ENCODE assay signal across 12 mouse cellular contexts in the genomic region with DNA sequence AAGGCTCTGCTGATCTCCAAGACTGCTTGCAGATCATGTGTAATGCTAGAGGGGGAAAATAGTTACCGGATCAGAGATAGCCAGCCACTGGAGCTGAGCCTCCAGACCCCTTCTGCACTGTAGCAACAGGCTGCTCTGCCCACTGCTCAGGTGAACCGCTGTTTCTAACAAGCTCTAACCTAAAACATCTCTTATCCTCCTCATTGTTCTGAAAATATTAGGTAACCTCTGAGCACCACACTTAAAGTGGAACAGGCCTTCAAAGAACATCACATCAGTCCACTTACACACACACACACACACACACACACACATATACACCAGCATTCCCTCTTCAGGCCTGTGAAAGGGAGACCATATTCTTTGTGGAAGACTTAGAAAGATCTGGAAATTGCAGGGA. TPM values are rescaled to one million over a fixed set of nuclear protein-coding genes. Genes with fewer than 3 reads are reported as not detected.
DNase-seq lines count a peak whose midpoint lies in the region; ATAC-seq lines count a peak whose summit lies in the region.
"Had no signal": no experiment of that assay in that cellular context is flagged by ENCODE, and none has a peak within 500 bp of the region (broad histone marks: within the 10 kb centered on the region; RNA-seq: fewer than 3 reads in every experiment).

No protein-coding gene starts in this region.

- H3K4me2 ChIP-seq in heart, embryonic 13.5 days, result peak overlapping the region; percentile 42
- no peak overlapping the region for H3K4me2 ChIP-seq in heart, embryonic 11.5 days
- H3K4me2 ChIP-seq in hindbrain, embryonic 16.5 days (ENCODE audit: low read length), result no peak overlapping the region; the same call in 1 of the 2 replicates
- H3K4me2 ChIP-seq: embryonic facial prominence, embryonic 15.5 days; neural tube, embryonic 12.5 days had no signal

- WGBS in heart, embryonic 13.5 days, result 75% methylated on average over 2 of the region's 2 CpGs
- 69% methylated on average over 2 of the region's 2 CpGs for WGBS in heart, embryonic 11.5 days (ENCODE audit: insufficient replicate concordance)
- 81% methylated on average over 2 of the region's 2 CpGs for WGBS in hindbrain, embryonic 16.5 days

- no peak for ATAC-seq in heart, embryonic 13.5 days (ENCODE audit: extremely low read depth, insufficient number of reproducible peaks, low FRiP score, low TSS enrichment)
- ATAC-seq in heart, embryonic 11.5 days (replicated peaks; ENCODE audit: insufficient number of reproducible peaks, low FRiP score, low TSS enrichment), result no peak
- no peak for ATAC-seq in hindbrain, embryonic 16.5 days
- ATAC-seq: Patski had no signal

- H3K4me1 ChIP-seq in heart, embryonic 13.5 days, result peaks cover 19% of the 10 kb centered on the region
- peaks cover 6% of the 10 kb centered on the region for H3K4me1 ChIP-seq in heart, embryonic 11.5 days (ENCODE audit: control insufficient read depth, insufficient read depth, low read length)
- peaks cover 16% of the 10 kb centered on the region for H3K4me1 ChIP-seq in hindbrain, embryonic 16.5 days (ENCODE audit: control insufficient read depth, insufficient read depth, low read depth, low read length)

- no peaks in the 10 kb centered on the region for H3K36me3 ChIP-seq in heart, embryonic 13.5 days
- no peaks in the 10 kb centered on the region for H3K36me3 ChIP-seq in heart, embryonic 11.5 days (ENCODE audit: control insufficient read depth, insufficient read depth, low read length)
- H3K36me3 ChIP-seq in hindbrain, embryonic 16.5 days (ENCODE audit: control insufficient read depth, insufficient read depth, low read length), result no peaks in the 10 kb centered on the region
- H3K36me3 ChIP-seq: embryonic facial prominence, embryonic 15.5 days; neural tube, embryonic 12.5 days had no signal

- no peak overlapping the region for H3K27ac ChIP-seq in heart, embryonic 13.5 days (replicated peaks)
- H3K27ac ChIP-seq in heart, embryonic 11.5 days (ENCODE audit: low read depth, low read length), result no peak overlapping the region
- H3K27ac ChIP-seq in hindbrain, embryonic 16.5 days (ENCODE audit: low read depth, low read length), result no peak overlapping the region
- H3K27ac ChIP-seq: embryonic facial prominence, embryonic 15.5 days; heart, adult 2 months; layer of hippocampus, adult 2 months; neural tube, embryonic 12.5 days had no signal

- no peaks in the 10 kb centered on the region for H3K27me3 ChIP-seq in heart, embryonic 13.5 days (replicated peaks)
- no peaks in the 10 kb centered on the region for H3K27me3 ChIP-seq in heart, embryonic 11.5 days (ENCODE audit: control insufficient read depth, insufficient read depth, low read length)
- H3K27me3 ChIP-seq in hindbrain, embryonic 16.5 days (replicated peaks; ENCODE audit: control insufficient read depth, insufficient read depth, low read length), result no peaks in the 10 kb centered on the region
- H3K27me3 ChIP-seq: embryonic facial prominence, embryonic 15.5 days; neural tube, embryonic 12.5 days; Patski had no signal

- H3K9me3 ChIP-seq in heart, embryonic 13.5 days, result no peaks in the 10 kb centered on the region
- no peaks in the 10 kb centered on the region for H3K9me3 ChIP-seq in heart, embryonic 11.5 days (replicated peaks; ENCODE audit: control insufficient read depth, low read length)
- no peaks in the 10 kb centered on the region for H3K9me3 ChIP-seq in hindbrain, embryonic 16.5 days (ENCODE audit: control insufficient read depth, low read length)
- H3K9me3 ChIP-seq: embryonic facial prominence, embryonic 15.5 days; neural tube, embryonic 12.5 days had no signal

- H3K9ac ChIP-seq in heart, embryonic 13.5 days, result 0 out of 2 replicates have a peak overlapping the region, but pooled peaks have one; percentile 24
- H3K9ac ChIP-seq in heart, embryonic 11.5 days (ENCODE audit: low read depth, low read length), result no peak overlapping the region
- H3K9ac ChIP-seq in hindbrain, embryonic 16.5 days (ENCODE audit: low read depth, low read length), result peak overlapping the region; percentile 35; the same call in 1 of the 2 replicates
- H3K9ac ChIP-seq: embryonic facial prominence, embryonic 15.5 days; neural tube, embryonic 12.5 days had no signal

- peak; percentile 22 for DNase-seq in testis, postnatal 10 days (ENCODE audit: low spot score)
- no peak for DNase-seq in testis, postnatal 14 days (ENCODE audit: low spot score)
- DNase-seq in kidney, adult 18-20 months, result no peak
- DNase-seq in embryo, embryonic 10.5 days (ENCODE audit: low spot score), result no peak

- H3K4me3 ChIP-seq in heart, embryonic 13.5 days, result no peak overlapping the region
- H3K4me3 ChIP-seq in heart, embryonic 11.5 days (ENCODE audit: low read depth, low read length), result no peak overlapping the region
- H3K4me3 ChIP-seq in hindbrain, embryonic 16.5 days (ENCODE audit: low read length), result no peak overlapping the region
- H3K4me3 ChIP-seq: embryonic facial prominence, embryonic 15.5 days; heart, adult 2 months; layer of hippocampus, adult 2 months; neural tube, embryonic 12.5 days had no signal

RNA-seq across cellular contexts. Expression of gene Klhdc4, which starts 2.7 kb away (rescaled TPM):
- 25.7 and 26.8 TPM in 2 replicates for polyA plus RNA-seq in heart, embryonic 13.5 days (2015; fragmentation: Nextera tagmentation; extraction: Ambion mirVana)
- 31.0 and 31.1 TPM in 2 replicates for polyA plus RNA-seq in heart, embryonic 11.5 days (2014; fragmentation: Nextera tagmentation; extraction: Ambion mirVana)
- 42.1 and 44.5 TPM in 2 replicates for polyA plus RNA-seq in hindbrain, embryonic 16.5 days (2015; fragmentation: Nextera tagmentation; extraction: Ambion mirVana)
